Mouse (Mus musculus): ENCODE data around the gene Adamts14. TPM values are rescaled to one million over a fixed set of nuclear protein-coding genes. Genes with fewer than 3 reads are reported as not detected.

Adamts14 gene
- polyA plus RNA-seq, 1 experiment = not detected

- TF ChIP-seq GATA1 (IDR thresholded peaks at IDR 0.05; ENCODE audit: low read length) = no peak
These were observed 57.1 kb downstream of the Adamts14 start for GRCm38 (mm10) chr10:61216163-61216562.

GRCm38 (mm10) chr10:61215658-61216057 lies 57.6 kb downstream of the Adamts14 start:
- no peak for TF ChIP-seq GATA1 (IDR thresholded peaks at IDR 0.05; ENCODE audit: low read length)

- TF ChIP-seq GATA1 (IDR thresholded peaks at IDR 0.05; ENCODE audit: low read length) = no peak
These were observed 60.4 kb downstream of the Adamts14 start for GRCm38 (mm10) chr10:61212817-61213216.

- TF ChIP-seq GATA1 (IDR thresholded peaks at IDR 0.05; ENCODE audit: low read length) = no peak
These were observed 61.5 kb downstream of the Adamts14 start for GRCm38 (mm10) chr10:61211743-61212142.

- no peak for TF ChIP-seq GATA1 (IDR thresholded peaks at IDR 0.05; ENCODE audit: low read length)
These were observed 62.1 kb downstream of the Adamts14 start for GRCm38 (mm10) chr10:61211105-61211504.

- no peak for TF ChIP-seq GATA1 (IDR thresholded peaks at IDR 0.05; ENCODE audit: low read length)
These were observed 65.0 kb downstream of the Adamts14 start for GRCm38 (mm10) chr10:61208114-61208684.

GRCm38 (mm10) chr10:61203930-61204329 lies 69.3 kb downstream of the Adamts14 start:
- TF ChIP-seq GATA1 (IDR thresholded peaks at IDR 0.05; ENCODE audit: low read length) = no peak

GRCm38 (mm10) chr10:61201596-61202318 lies 71.5 kb downstream of the Adamts14 start:
- no peak for TF ChIP-seq GATA1 (IDR thresholded peaks at IDR 0.05; ENCODE audit: low read length)

- no peak for TF ChIP-seq GATA1 (IDR thresholded peaks at IDR 0.05; ENCODE audit: low read length)
These were observed 72.2 kb downstream of the Adamts14 start for GRCm38 (mm10) chr10:61200998-61201397.

GRCm38 (mm10) chr10:61200232-61200820 lies 72.9 kb downstream of the Adamts14 start:
- TF ChIP-seq GATA1 (IDR thresholded peaks at IDR 0.05; ENCODE audit: low read length) = no peak

- no peak for TF ChIP-seq GATA1 (IDR thresholded peaks at IDR 0.05; ENCODE audit: low read length)
These were observed 73.5 kb downstream of the Adamts14 start for GRCm38 (mm10) chr10:61199566-61200213.

GRCm38 (mm10) chr10:61195718-61196291 lies 77.4 kb downstream of the Adamts14 start:
- no peak for TF ChIP-seq GATA1 (IDR thresholded peaks at IDR 0.05; ENCODE audit: low read length)

- TF ChIP-seq GATA1 (IDR thresholded peaks at IDR 0.05; ENCODE audit: low read length) = no peak
These were observed 78.0 kb downstream of the Adamts14 start for GRCm38 (mm10) chr10:61195216-61195615.

- TF ChIP-seq GATA1 (IDR thresholded peaks at IDR 0.05; ENCODE audit: low read length) = no peak
These were observed 78.6 kb downstream of the Adamts14 start for GRCm38 (mm10) chr10:61194611-61195010.

- no peak for TF ChIP-seq GATA1 (IDR thresholded peaks at IDR 0.05; ENCODE audit: low read length)
These were observed 85.2 kb downstream of the Adamts14 start for GRCm38 (mm10) chr10:61188010-61188409.

- no peak for TF ChIP-seq GATA1 (IDR thresholded peaks at IDR 0.05; ENCODE audit: low read length)
These were observed 86.2 kb downstream of the Adamts14 start for GRCm38 (mm10) chr10:61187001-61187400.
